Mouse (Mus musculus): ENCODE data around the gene Ppp1r37.
A peak's percentile ranks its signal among the peaks of the same experiment; 100 is the strongest.

Gene Ppp1r37

DNA sequence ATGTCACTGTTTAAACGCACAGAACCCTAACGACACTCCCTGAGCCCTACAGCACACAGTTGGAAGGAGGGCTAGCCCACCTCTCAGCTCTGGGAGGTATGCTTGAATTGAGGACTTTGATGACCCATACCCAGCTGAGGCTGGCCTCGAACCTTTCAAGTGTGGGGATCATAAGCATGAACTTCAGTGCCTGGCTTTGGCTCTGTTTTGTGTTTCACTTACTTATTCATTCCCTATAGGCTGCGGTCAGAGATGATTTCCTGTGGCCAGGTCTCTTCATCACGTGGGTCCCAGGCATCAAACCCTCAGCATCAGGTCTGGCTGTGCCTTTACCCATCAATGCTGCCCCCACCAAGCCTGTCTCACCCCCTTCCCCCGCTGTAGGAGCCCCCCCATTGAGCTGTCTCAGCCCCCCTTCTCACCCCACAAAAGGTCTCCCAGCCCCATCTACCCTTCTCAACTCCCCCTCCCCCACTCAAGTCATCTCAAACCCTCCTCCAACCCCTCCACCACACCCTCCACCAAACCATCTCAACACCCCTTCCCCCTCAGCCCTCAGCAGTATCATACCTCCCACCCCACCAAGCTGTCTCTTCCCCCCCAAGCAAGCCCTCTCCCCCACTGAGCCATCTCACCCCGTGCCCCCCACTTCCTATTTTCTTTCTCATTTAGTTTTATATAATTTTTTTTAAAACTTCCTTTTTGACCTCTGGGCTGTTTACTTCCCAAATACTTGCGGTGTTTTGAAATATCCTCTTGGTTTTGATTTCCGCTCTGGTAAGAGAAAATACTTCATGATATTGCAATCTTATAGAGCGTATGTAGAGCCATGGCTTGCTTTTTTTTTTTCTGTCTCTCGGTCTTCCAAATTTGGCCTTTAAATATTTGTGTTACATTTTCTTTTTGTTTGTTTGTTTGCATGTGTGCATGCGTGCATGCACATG, 62.2 kb downstream of the Ppp1r37 start:
- DNase-seq (ENCODE audit: low spot score), result no peak

DNA sequence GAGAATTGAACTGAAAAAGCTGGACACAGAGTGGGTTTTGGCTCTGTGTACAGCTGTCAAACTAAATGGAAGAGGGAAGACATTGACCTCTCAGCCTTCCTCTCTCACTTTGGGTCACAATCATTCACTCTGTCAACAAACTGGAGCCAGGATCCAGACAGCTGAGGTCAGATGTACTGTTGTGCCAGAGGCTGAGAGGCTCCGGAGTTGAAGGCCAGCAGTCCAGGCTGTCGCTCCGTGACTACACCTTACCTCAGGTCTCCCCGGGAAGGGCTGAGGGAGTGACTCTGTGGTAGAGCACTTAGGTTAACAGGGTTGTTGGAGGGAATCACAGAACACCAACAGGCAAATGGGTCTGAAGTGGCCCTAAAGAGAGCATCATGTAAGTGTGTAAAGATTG, 64.5 kb downstream of the Ppp1r37 start:
- DNase-seq (ENCODE audit: low spot score), result no peak

DNA sequence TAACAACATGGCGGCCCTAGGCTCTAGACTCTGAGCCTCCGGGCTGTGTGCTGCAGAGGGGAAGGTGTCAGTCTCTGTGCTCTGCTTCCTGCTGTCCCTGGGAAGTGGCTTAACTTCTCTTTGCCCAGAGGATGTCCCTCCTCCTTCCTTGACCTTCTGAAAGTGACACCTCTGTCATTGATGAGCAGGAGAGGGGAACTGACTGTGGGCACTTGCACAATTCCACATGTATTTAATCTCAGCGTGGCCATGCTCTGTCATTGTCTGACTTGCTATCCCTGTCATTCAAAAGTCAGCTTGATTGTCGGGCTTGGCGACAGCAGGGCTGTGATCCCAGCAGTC, 66.7 kb downstream of the Ppp1r37 start:
- DNase-seq (ENCODE audit: low spot score), result no peak

- DNase-seq (ENCODE audit: low spot score), result peak; percentile 86
Observed at GRCm38 (mm10) chr7:19495521-19496213, 67.2 kb downstream of the Ppp1r37 start.

DNA sequence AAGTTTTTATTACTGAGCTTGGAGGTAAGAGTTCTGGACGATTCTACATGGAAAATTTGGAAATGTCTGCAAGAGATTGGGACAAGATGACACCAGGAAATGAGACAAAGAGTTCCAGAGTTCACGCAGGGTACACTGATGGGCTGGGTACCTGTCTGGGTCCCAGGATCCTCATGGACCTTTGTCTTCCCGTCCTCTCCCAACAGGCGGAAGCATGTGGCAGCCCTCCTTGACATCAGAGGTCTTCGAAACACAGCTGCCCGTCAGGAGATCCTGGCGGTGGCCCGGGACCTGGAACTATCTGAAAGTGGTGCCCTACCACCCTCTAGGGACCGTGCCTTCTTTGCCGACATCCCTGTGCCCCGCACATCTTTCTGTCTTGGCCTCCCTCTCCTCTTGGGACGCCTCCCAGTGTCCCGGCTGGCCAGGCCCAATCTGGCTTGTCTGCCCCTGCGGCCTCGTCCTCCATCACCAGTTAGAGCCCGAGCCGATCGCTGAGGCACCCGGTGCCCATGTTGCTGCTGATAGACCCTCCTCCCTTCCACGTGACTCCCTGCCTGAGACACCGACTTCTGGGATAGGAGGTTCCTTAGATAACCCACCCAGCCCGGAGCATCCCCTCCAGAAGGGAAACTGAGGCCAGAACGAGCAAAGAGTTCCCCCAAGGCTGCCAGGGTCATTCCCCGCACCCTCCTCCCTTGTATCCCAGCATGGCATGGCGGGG, 68.0 kb downstream of the Ppp1r37 start:
- peak; percentile 52 for DNase-seq (ENCODE audit: low spot score)

- DNase-seq (ENCODE audit: low spot score), result peak; percentile 53
Observed at GRCm38 (mm10) chr7:19491731-19492130, 71.1 kb downstream of the Ppp1r37 start.

GRCm38 (mm10) chr7:19489525-19489924, 73.4 kb downstream of the Ppp1r37 start:
- no peak for DNase-seq (ENCODE audit: low spot score)

DNA sequence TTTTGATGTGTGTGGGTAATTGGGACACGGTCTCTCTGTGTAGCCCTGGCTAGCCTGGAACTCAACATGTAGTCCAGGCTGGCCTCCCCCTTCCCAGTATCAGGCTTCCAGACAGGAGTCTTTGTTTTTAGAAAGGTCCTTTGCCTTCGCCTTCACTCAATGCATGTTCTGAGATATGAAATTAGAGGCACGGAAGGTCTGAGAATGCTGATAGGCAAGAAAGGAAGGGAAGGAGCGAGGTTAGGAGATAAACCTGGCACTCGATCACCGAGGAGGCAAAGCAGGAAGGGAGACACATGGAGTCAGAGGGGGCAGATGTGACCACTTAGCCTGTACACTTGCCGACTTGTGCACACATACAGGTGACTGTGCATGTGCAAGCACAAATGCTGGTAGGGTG, 76.3 kb downstream of the Ppp1r37 start:
- no peak for DNase-seq (ENCODE audit: low spot score)

- DNase-seq (ENCODE audit: low spot score), result no peak
Observed at GRCm38 (mm10) chr7:19485488-19485887, 77.4 kb downstream of the Ppp1r37 start.

DNA sequence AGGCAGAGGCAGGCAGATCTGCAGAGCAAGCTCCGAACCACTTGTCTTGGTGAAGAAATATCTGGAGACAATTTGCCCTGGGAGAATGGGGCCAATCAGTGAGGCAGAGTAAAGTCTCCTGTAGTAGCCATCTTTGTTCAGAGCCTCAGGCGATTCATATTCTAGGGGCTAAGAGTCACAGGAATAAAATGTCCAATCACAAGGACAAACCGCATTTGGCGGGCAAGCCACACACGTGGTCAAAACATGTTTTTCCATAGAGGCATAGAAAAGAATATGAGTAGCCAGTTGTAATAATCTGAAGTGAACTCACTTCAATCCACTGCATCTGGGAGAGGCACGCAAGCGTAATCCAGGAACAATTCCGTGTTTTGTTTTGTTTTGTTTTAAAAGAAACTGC, 79.6 kb downstream of the Ppp1r37 start:
- DNase-seq (ENCODE audit: low spot score), result no peak
